Mouse (Mus musculus): ENCODE measurements around the gene Olfr657. TPM values are rescaled to one million over a fixed set of nuclear protein-coding genes. Genes with fewer than 3 reads are reported as not detected.
A peak's percentile ranks its signal among the peaks of the same experiment; 100 is the strongest.

Gene Olfr657
- not detected in 2 replicates for polyA plus RNA-seq (2016; fragmentation: Nextera tagmentation; extraction: Ambion mirVana)

- no peaks in the 10 kb centered on the region for H3K9me3 ChIP-seq
- no peak within 1 kb of the TSS for H3K27ac ChIP-seq
- no peaks in the 10 kb centered on the region for H3K4me1 ChIP-seq
- H3K4me2 ChIP-seq: no peak within 1 kb of the TSS
- H3K9ac ChIP-seq: no peak within 1 kb of the TSS
- no peak within 1 kb of the TSS for H3K4me3 ChIP-seq (replicated peaks)
- no peaks in the 10 kb centered on the region for H3K27me3 ChIP-seq
- ATAC-seq (ENCODE audit: low FRiP score): no peak
- no peaks in the 10 kb centered on the region for H3K36me3 ChIP-seq (replicated peaks)
Measured at GRCm38 (mm10) chr7:104624494-104624893, at the start of gene Olfr657. TSS of gene Olfr657 (plus strand) at chr7:104624794.

GRCm38 (mm10) chr7:104577014-104577413 is 47.6 kb upstream of the Olfr657 start, which contains the start of gene Olfr653:
TSS of gene Olfr653 (plus strand) at chr7:104577314.
- 85% methylated on average over 2 of the region's 2 CpGs for WGBS
- Histone ChIP-seq H3K27me3 (no peaks in the 10 kb centered on the region), H3K9ac (no peak within 1 kb of the TSS), H3K4me2 (no peak within 1 kb of the TSS), H3K9me3 (no peaks in the 10 kb centered on the region), H3K4me1 (no peaks in the 10 kb centered on the region), H3K36me3 (replicated peaks) (no peaks in the 10 kb centered on the region), H3K4me3 (replicated peaks) (no peak within 1 kb of the TSS), H3K27ac (no peak within 1 kb of the TSS)
- ATAC-seq (ENCODE audit: low FRiP score): no peak

GRCm38 (mm10) chr7:104580846-104581245 is 43.7 kb upstream of the Olfr657 start:
- Histone ChIP-seq H3K36me3 (replicated peaks) (no peaks in the 10 kb centered on the region), H3K27me3 (no peaks in the 10 kb centered on the region), H3K9me3 (no peaks in the 10 kb centered on the region), H3K4me2 (no peak overlapping the region), H3K4me1 (no peaks in the 10 kb centered on the region), H3K4me3 (replicated peaks) (no peak overlapping the region), H3K27ac (no peak overlapping the region), H3K9ac (no peak overlapping the region)
- ATAC-seq (ENCODE audit: low FRiP score): no peak
- WGBS: 91% methylated on average over 4 of the region's 4 CpGs

- H3K27me3 ChIP-seq: no peaks in the 10 kb centered on the region
- H3K9me3 ChIP-seq: no peaks in the 10 kb centered on the region
- no peaks in the 10 kb centered on the region for H3K36me3 ChIP-seq (replicated peaks)
- H3K4me2 ChIP-seq: no peak overlapping the region
- no peak for ATAC-seq (ENCODE audit: low FRiP score)
- H3K4me3 ChIP-seq (replicated peaks): no peak overlapping the region
- 88% methylated on average over 4 of the region's 4 CpGs for WGBS
- H3K4me1 ChIP-seq: no peaks in the 10 kb centered on the region
- H3K9ac ChIP-seq: no peak overlapping the region
- no peak overlapping the region for H3K27ac ChIP-seq
Measured at GRCm38 (mm10) chr7:104581429-104581828, 43.2 kb upstream of the Olfr657 start.

- Histone ChIP-seq H3K9ac (no peak within 1 kb of the TSS), H3K4me3 (replicated peaks) (no peak within 1 kb of the TSS), H3K4me2 (no peak within 1 kb of the TSS), H3K27ac (no peak within 1 kb of the TSS), H3K27me3 (no peaks in the 10 kb centered on the region), H3K36me3 (replicated peaks) (no peaks in the 10 kb centered on the region), H3K4me1 (no peaks in the 10 kb centered on the region), H3K9me3 (no peaks in the 10 kb centered on the region)
- ATAC-seq (ENCODE audit: low FRiP score): no peak
- WGBS: 91% methylated on average over 4 of the region's 4 CpGs
Measured at GRCm38 (mm10) chr7:104586725-104587124, 37.9 kb upstream of the Olfr657 start, which contains the start of gene Olfr654. TSS of gene Olfr654 (plus strand) at chr7:104587025.

- Histone ChIP-seq H3K4me2 (no peak overlapping the region), H3K9ac (no peak overlapping the region), H3K27me3 (no peaks in the 10 kb centered on the region), H3K4me3 (replicated peaks) (no peak overlapping the region), H3K36me3 (replicated peaks) (no peaks in the 10 kb centered on the region), H3K9me3 (no peaks in the 10 kb centered on the region), H3K4me1 (no peaks in the 10 kb centered on the region), H3K27ac (no peak overlapping the region)
- ATAC-seq (ENCODE audit: low FRiP score): no peak
- 83% methylated on average over 5 of the region's 5 CpGs for WGBS
Measured at GRCm38 (mm10) chr7:104588274-104588673, 36.3 kb upstream of the Olfr657 start.

- no peak within 1 kb of the TSS for H3K9ac ChIP-seq
- no peak for ATAC-seq (ENCODE audit: low FRiP score)
Measured at GRCm38 (mm10) chr7:104601679-104602078, 22.9 kb upstream of the Olfr657 start, which contains the start of gene Olfr655. TSS of gene Olfr655 (minus strand) at chr7:104601779.

GRCm38 (mm10) chr7:104603173-104603572 is 21.4 kb upstream of the Olfr657 start:
- no peak overlapping the region for H3K4me2 ChIP-seq
- 0% methylated on average over 3 of the region's 3 CpGs for WGBS
- H3K4me1 ChIP-seq: no peaks in the 10 kb centered on the region
- H3K9me3 ChIP-seq: 0 out of 2 replicates have a peak, but pooled peaks cover 4% of the 10 kb centered on the region
- no peak for ATAC-seq (ENCODE audit: low FRiP score)
- H3K36me3 ChIP-seq (replicated peaks): no peaks in the 10 kb centered on the region
- no peaks in the 10 kb centered on the region for H3K27me3 ChIP-seq
- H3K4me3 ChIP-seq (replicated peaks): no peak overlapping the region
- no peak overlapping the region for H3K9ac ChIP-seq
- no peak overlapping the region for H3K27ac ChIP-seq

More at GRCm38 (mm10) chr7:104601679-104602078, 22.9 kb upstream of the Olfr657 start, which contains the start of gene Olfr655:
- 86% methylated on average over 2 of the region's 2 CpGs for WGBS
- H3K27me3 ChIP-seq: no peaks in the 10 kb centered on the region
- no peak within 1 kb of the TSS for H3K27ac ChIP-seq
- H3K36me3 ChIP-seq (replicated peaks): no peaks in the 10 kb centered on the region
- no peak within 1 kb of the TSS for H3K4me2 ChIP-seq
- no peak within 1 kb of the TSS for H3K4me3 ChIP-seq (replicated peaks)
- no peaks in the 10 kb centered on the region for H3K4me1 ChIP-seq
- H3K9me3 ChIP-seq: 0 out of 2 replicates have a peak, but pooled peaks cover 4% of the 10 kb centered on the region

GRCm38 (mm10) chr7:104604727-104605126 is 19.9 kb upstream of the Olfr657 start:
- H3K9me3 ChIP-seq: 0 out of 2 replicates have a peak, but pooled peaks cover 4% of the 10 kb centered on the region
- no peaks in the 10 kb centered on the region for H3K27me3 ChIP-seq
- H3K4me2 ChIP-seq: no peak overlapping the region
- no peak for ATAC-seq (ENCODE audit: low FRiP score)
- no peaks in the 10 kb centered on the region for H3K36me3 ChIP-seq (replicated peaks)
- no peak overlapping the region for H3K4me3 ChIP-seq (replicated peaks)
- no peaks in the 10 kb centered on the region for H3K4me1 ChIP-seq
- no peak overlapping the region for H3K27ac ChIP-seq
- H3K9ac ChIP-seq: no peak overlapping the region

GRCm38 (mm10) chr7:104613655-104614054 is 10.9 kb upstream of the Olfr657 start, which contains the start of gene Olfr656:
TSS of gene Olfr656 (plus strand) at chr7:104613955.
- no peak for ATAC-seq (ENCODE audit: low FRiP score)
- H3K4me3 ChIP-seq (replicated peaks): no peak within 1 kb of the TSS

GRCm38 (mm10) chr7:104646841-104647482 is 22.4 kb downstream of the Olfr657 start, which contains the start of gene Olfr658:
TSS of gene Olfr658 (minus strand) at chr7:104647305.
- Histone ChIP-seq H3K4me3 (replicated peaks) (peak within 1 kb of the TSS; percentile 34), H3K9me3 (no peaks in the 10 kb centered on the region), H3K4me1 (no peaks in the 10 kb centered on the region), H3K4me2 (peak within 1 kb of the TSS; percentile 55), H3K27me3 (no peaks in the 10 kb centered on the region), H3K36me3 (replicated peaks) (no peaks in the 10 kb centered on the region), H3K27ac (no peak within 1 kb of the TSS), H3K9ac (no peak within 1 kb of the TSS)
- peak; percentile 94 for ATAC-seq (ENCODE audit: low FRiP score)
- WGBS: 20% methylated on average over 20 of the region's 22 CpGs

More at GRCm38 (mm10) chr7:104613655-104614054, 10.9 kb upstream of the Olfr657 start, which contains the start of gene Olfr656:
- Histone ChIP-seq H3K27me3 (no peaks in the 10 kb centered on the region), H3K27ac (no peak within 1 kb of the TSS), H3K36me3 (replicated peaks) (no peaks in the 10 kb centered on the region), H3K9ac (no peak within 1 kb of the TSS), H3K4me1 (no peaks in the 10 kb centered on the region), H3K4me2 (no peak within 1 kb of the TSS), H3K9me3 (no peaks in the 10 kb centered on the region)
- 78% methylated on average over 4 of the region's 4 CpGs for WGBS

- H3K9ac ChIP-seq: no peak within 1 kb of the TSS
- H3K36me3 ChIP-seq (replicated peaks): no peaks in the 10 kb centered on the region
- H3K4me1 ChIP-seq: no peaks in the 10 kb centered on the region
- no peak for ATAC-seq (ENCODE audit: low FRiP score)
- H3K27ac ChIP-seq: no peak within 1 kb of the TSS
- no peaks in the 10 kb centered on the region for H3K27me3 ChIP-seq
- 89% methylated on average over 3 of the region's 3 CpGs for WGBS
- H3K4me2 ChIP-seq: no peak within 1 kb of the TSS
- no peaks in the 10 kb centered on the region for H3K9me3 ChIP-seq
- H3K4me3 ChIP-seq (replicated peaks): no peak within 1 kb of the TSS
Measured at GRCm38 (mm10) chr7:104666453-104666852, 41.9 kb downstream of the Olfr657 start, which contains the start of gene Olfr659. TSS of gene Olfr659 (plus strand) at chr7:104666753.

GRCm38 (mm10) chr7:104686201-104686600 is 61.6 kb downstream of the Olfr657 start, which contains the start of gene Olfr661:
TSS of gene Olfr661 (plus strand) at chr7:104686501.
- no peak for ATAC-seq (ENCODE audit: low FRiP score)
- H3K4me2 ChIP-seq: no peak within 1 kb of the TSS
- H3K4me3 ChIP-seq (replicated peaks): no peak within 1 kb of the TSS
- H3K9me3 ChIP-seq: no peaks in the 10 kb centered on the region
- WGBS: 83% methylated on average over 2 of the region's 2 CpGs
- H3K27ac ChIP-seq: no peak within 1 kb of the TSS
- H3K36me3 ChIP-seq (replicated peaks): no peaks in the 10 kb centered on the region
- no peak within 1 kb of the TSS for H3K9ac ChIP-seq
- no peaks in the 10 kb centered on the region for H3K27me3 ChIP-seq
- no peaks in the 10 kb centered on the region for H3K4me1 ChIP-seq

Measured in forebrain, embryonic 12.5 days (tissue).